Mouse (Mus musculus) small intestine, adult 2 months (tissue): ENCODE data around the gene 4930518I15Rik.

Experiments used
- CTCF ChIP-seq: fragments of 200-500 bp; IDR thresholded peaks from 2 replicates; pipeline ENCODE4 v1.5.1; 2012; ENCODE audit warnings: low read depth, mild to moderate bottlenecking, control low read depth, inconsistent platforms, low read length, moderate library complexity, mixed read lengths; ENCODE audit not compliant: insufficient replicate concordance, insufficient read length; ENCODE audit errors: extremely low read depth
- POLR2A ChIP-seq: fragments of 200-500 bp; IDR thresholded peaks from 2 replicates; pipeline ENCODE4 v1.6.1; 2012; ENCODE audit warnings: low read depth, mild to moderate bottlenecking, control low read depth, inconsistent platforms, low read length, moderate library complexity

DNA sequence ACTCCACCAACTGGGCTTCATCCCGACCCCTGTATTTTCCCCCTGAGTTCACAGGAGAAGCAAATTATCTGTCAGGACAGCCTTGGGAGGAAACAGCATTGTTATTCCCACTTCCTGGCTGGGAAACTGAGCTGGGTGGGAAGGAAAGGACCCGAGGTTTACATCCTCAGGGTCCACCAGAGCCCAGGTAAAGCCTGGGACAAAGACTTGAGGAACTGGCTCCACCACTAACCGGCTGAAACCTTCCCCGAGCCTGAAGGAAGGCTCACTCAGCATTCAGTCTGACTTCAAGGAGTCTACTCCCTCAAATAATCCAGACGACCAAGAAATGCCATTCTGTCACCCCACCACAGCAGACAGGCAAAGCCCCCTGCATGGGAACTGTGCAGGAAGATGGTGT lies 42.9 kb downstream of the 4930518I15Rik start:
- TF ChIP-seq CTCF (no peak), POLR2A (no peak)
